Mouse (Mus musculus) liver, embryonic 13.5 days (tissue): ENCODE measurements around the gene Vill. TPM values are rescaled to one million over a fixed set of nuclear protein-coding genes. Genes with fewer than 3 reads are reported as not detected.

Experiments
- ATAC-seq: fragments of 200-750 bp; cut with Nextera tagmentation; 2 replicates; pipeline ENCODE4 v1.8.0; 2017; ENCODE audit warnings: low read depth, mild to moderate bottlenecking, moderate number of reproducible peaks, moderate library complexity
- DNase-seq: peaks from one replicate; pipeline ENCODE4 v3.0.0; 2022
- H3K27ac ChIP-seq: fragments of 300-500 bp; sonication (generic); 2 replicates; pipeline ENCODE4 v1.5.1; 2015; ENCODE audit warnings: moderate library complexity, mild to moderate bottlenecking, inconsistent platforms
- H3K27me3 ChIP-seq: fragments of 300-500 bp; sonication (generic); 2 replicates; pipeline ENCODE4 v1.6.1; 2015; ENCODE audit warnings: mild to moderate bottlenecking, inconsistent platforms
- H3K36me3 ChIP-seq: fragments of 300-500 bp; sonication (generic); 2 replicates; pipeline ENCODE4 v1.6.1; 2015; ENCODE audit warnings: mild to moderate bottlenecking, inconsistent platforms
- H3K4me1 ChIP-seq: fragments of 300-500 bp; sonication (generic); replicated peaks from 2 replicates; pipeline ENCODE4 v1.6.1; 2015; ENCODE audit warnings: inconsistent platforms
- H3K4me2 ChIP-seq: fragments of 300-500 bp; sonication (generic); 2 replicates; pipeline ENCODE4 v1.6.1; 2015; ENCODE audit warnings: inconsistent platforms, mild to moderate bottlenecking, moderate library complexity
- H3K4me3 ChIP-seq: fragments of 300-500 bp; sonication (generic); replicated peaks from 2 replicates; pipeline ENCODE4 v1.5.1; 2015; ENCODE audit warnings: mild to moderate bottlenecking, inconsistent platforms
- H3K9ac ChIP-seq: fragments of 300-500 bp; sonication (generic); 2 replicates; pipeline ENCODE4 v1.6.1; 2015; ENCODE audit warnings: mild to moderate bottlenecking, inconsistent platforms
- H3K9me3 ChIP-seq: fragments of 300-500 bp; sonication (generic); replicated peaks from 2 replicates; pipeline ENCODE4 v1.6.1; 2016; ENCODE audit warnings: inconsistent platforms
- WGBS: fragments of 180-500 bp; shearing (Covaris S2); methylation state at CpG from one replicate; pipeline ENCODE4 v1.1.7; 2015; ENCODE audit not compliant: insufficient replicate concordance; 5-methylcytosine and 5-hydroxymethylcytosine counted together
- polyA plus RNA-seq: library from polyadenylated mRNA; unstranded; fragments of >200 nt; fragmentation: Nextera tagmentation; extraction: Ambion mirVana; gene quantifications from 2 replicates; pipeline ENCODE4 v1.2.1, GENCODE M21; 2015

Vill gene
- polyA plus RNA-seq, 1 experiment from 2014 or later = 7.6 TPM

DNA sequence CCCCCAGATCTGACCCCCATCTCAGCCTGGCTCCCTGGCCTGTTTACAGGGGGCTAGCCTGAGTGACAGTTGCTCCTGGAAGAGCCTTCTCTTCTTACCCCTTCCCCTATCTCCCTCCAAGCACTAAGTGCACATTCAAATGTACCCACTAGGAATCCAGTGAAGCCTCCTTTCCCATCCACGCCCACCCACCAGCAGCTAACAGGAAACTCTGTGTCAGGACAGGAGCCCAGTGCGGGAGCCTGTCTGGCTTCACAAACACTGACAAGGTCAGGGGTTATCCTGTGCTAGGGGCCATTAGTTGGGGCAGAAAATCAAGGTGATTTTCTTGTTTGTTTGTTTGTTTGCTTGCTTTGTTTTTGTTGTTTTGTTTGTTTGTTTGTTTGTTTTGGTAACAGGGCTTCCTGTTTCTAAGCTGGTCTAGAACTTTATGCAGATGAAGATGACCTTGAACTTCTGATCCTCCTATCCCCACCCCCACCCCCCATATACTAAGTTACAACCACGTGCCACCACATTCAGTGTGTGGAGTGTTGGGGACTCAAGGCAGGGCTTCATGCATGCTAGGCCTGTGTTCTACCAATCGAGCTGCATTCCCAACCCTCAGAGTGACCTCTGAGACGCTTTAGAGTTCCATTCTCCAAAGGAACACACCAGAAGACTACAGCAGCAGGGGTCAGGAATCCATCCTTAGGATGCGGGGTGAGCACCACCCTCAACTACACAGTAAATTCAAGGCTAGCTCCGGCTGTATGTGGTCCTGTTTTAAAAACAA lies 30.3 kb downstream of the Vill start:
- H3K9me3 ChIP-seq = no peaks in the 10 kb centered on the region
- H3K36me3 ChIP-seq = no peaks in the 10 kb centered on the region
- H3K4me1 ChIP-seq = peaks cover 10% of the 10 kb centered on the region
- no peak overlapping the region for H3K4me3 ChIP-seq
- WGBS = 48% methylated on average over 7 of the region's 7 CpGs
- DNase-seq (no peak), ATAC-seq (no peak)
- no peak overlapping the region for H3K9ac ChIP-seq
- no peak overlapping the region for H3K4me2 ChIP-seq
- H3K27me3 ChIP-seq = peaks cover 15% of the 10 kb centered on the region; the same call in 1 of the 2 replicates
- H3K27ac ChIP-seq = no peak overlapping the region

DNA sequence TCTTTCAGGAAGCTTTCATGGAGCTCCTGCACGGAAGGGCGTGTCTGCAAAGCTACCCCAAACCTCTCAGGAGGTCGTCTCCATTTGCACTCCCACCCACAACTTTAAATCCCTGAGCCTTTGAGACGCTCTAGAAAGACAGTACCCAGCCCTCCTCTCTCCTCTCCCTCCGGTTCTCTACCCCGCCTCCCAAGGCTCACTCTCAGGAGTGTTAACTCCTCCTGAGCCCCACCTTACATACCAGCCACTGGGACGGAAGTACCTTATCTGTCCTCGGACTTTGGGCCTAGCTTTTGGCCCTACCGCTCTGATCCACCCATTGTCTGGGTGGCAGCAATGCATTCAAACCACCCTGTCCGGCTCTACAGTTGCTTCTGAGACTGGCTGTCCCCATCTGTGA lies 31.4 kb downstream of the Vill start:
- Histone ChIP-seq H3K36me3 (no peaks in the 10 kb centered on the region), H3K27ac (no peak overlapping the region), H3K9me3 (no peaks in the 10 kb centered on the region), H3K9ac (no peak overlapping the region), H3K27me3 (peaks cover 22% of the 10 kb centered on the region), H3K4me2 (no peak overlapping the region), H3K4me1 (peaks cover 19% of the 10 kb centered on the region), H3K4me3 (no peak overlapping the region)
- WGBS = 58% methylated on average over 10 of the region's 10 CpGs
- no peak for DNase-seq
- ATAC-seq = no peak

- no peak overlapping the region for H3K27ac ChIP-seq
- no peaks in the 10 kb centered on the region for H3K36me3 ChIP-seq
- no peak overlapping the region for H3K9ac ChIP-seq
- H3K9me3 ChIP-seq = no peaks in the 10 kb centered on the region
- ATAC-seq (no peak), DNase-seq (no peak)
- WGBS = 50% methylated on average over 1 of the region's 1 CpGs
- H3K4me1 ChIP-seq = peaks cover 19% of the 10 kb centered on the region
- H3K4me2 ChIP-seq = no peak overlapping the region
- H3K4me3 ChIP-seq = no peak overlapping the region
- H3K27me3 ChIP-seq = peaks cover 40% of the 10 kb centered on the region
These were observed 33.9 kb downstream of the Vill start for GRCm38 (mm10) chr9:119086451-119086850.

DNA sequence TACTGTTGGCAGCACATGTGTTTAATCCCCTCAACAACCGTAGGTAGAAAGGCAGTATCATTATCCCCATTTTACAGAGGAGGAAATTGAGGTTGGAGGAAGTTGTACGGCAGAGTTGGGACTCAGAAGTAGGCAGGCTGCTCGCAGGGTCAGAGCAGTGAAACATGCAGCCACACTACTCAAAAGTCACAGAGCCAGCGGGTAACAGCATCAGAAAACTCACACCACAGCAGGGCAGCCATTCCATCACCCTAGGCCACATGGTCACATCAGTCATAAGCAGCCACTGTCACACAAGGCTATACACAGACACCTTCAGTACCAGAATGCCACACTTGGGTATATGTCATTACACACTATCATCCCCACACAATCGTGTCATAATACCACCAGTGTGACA lies 34.7 kb downstream of the Vill start:
- WGBS = 55% methylated on average over 5 of the region's 5 CpGs
- H3K4me3 ChIP-seq = no peak overlapping the region
- no peak overlapping the region for H3K27ac ChIP-seq
- no peaks in the 10 kb centered on the region for H3K9me3 ChIP-seq
- no peak for DNase-seq
- H3K27me3 ChIP-seq = peaks cover 49% of the 10 kb centered on the region
- no peaks in the 10 kb centered on the region for H3K36me3 ChIP-seq
- no peak for ATAC-seq
- H3K4me1 ChIP-seq = peaks cover 20% of the 10 kb centered on the region
- peak overlapping the region; percentile 62; the same call in 1 of the 2 replicates for H3K4me2 ChIP-seq
- H3K9ac ChIP-seq = no peak overlapping the region

DNA sequence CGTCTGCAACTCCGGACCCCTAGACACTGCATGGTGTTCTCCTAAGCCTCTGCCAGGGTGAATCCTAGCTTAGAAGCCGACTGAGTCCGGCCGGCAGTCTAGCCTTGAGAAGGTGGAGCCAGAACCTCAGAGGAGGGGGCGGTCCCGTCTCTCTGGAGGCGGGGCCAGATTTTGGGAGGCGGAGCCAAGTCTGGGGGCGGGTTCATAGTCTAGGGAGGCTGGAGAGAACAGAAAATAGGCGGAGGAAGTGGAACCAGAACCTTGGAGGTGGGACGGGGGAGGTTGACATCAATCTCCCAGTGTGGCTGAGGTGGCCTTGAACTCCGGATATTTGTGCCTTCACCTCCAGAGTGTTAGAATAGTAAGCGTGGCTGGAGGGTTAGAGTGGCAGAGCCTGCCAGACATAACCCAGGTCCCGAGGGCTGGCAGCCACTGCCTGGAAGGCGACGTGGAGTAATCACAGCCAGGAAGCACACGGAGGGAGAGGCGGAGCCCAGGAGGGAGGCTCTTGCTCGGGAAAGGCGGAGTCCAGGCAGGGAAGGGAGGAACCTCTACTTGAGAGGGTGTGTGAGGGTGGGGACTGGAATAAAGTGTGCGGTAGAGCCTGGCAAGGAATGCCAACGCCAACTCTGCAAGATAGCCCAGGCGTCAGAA lies 35.7 kb downstream of the Vill start:
- H3K4me2 ChIP-seq = peak overlapping the region; percentile 62
- no peaks in the 10 kb centered on the region for H3K9me3 ChIP-seq
- DNase-seq = peak; percentile 70
- no peak overlapping the region for H3K27ac ChIP-seq
- peaks cover 59% of the 10 kb centered on the region for H3K27me3 ChIP-seq
- H3K4me3 ChIP-seq = peak overlapping the region; percentile 42
- peak; percentile 75 for ATAC-seq
- no peak overlapping the region for H3K9ac ChIP-seq
- peaks cover 29% of the 10 kb centered on the region for H3K4me1 ChIP-seq
- WGBS = 1% methylated on average over 24 of the region's 24 CpGs
- no peaks in the 10 kb centered on the region for H3K36me3 ChIP-seq

DNA sequence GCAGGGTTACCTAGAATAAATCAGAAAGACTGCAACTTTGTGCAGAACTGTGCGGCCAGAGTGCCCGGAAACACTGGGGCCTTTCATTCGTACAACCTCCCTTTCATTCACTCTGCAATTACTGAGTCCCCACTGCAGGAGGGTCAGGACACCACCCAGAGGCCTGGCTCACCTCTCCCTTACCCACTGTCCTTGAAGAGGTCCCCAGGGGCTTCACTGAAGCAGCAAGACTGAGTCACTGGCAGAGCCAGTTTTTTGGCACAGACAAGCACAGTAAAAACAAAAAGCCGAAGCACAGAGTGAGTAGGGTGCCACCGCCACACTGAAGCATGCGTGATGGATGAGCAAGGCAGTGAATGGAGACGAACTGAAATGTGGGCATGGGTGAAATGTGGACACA lies 36.9 kb downstream of the Vill start:
- Histone ChIP-seq H3K4me3 (no peak overlapping the region), H3K4me2 (no peak overlapping the region), H3K27me3 (peaks cover 70% of the 10 kb centered on the region), H3K9me3 (no peaks in the 10 kb centered on the region), H3K27ac (no peak overlapping the region), H3K4me1 (peaks cover 29% of the 10 kb centered on the region), H3K9ac (no peak overlapping the region), H3K36me3 (no peaks in the 10 kb centered on the region)
- DNase-seq = no peak
- 73% methylated on average over 7 of the region's 7 CpGs for WGBS
- no peak for ATAC-seq

DNA sequence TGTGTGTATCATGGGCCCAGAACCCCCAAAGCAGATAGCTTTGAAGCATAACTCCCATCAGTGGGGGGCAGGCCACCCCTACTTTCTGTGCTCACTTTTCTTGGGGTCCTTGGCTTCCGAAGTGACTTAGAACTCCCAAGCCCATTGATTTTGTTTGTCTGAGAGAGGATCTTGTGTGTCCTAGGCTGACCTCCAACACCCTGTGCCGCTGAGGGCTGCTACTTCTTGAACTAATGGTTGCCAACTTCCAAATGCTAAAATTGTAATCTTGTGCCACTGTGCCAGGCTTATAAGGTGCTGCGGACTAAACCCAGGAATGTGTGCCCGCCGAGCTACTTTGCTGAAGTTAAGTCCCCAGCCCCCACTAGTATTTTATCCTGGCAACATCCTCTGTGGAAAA lies 37.9 kb downstream of the Vill start:
- no peak overlapping the region for H3K4me3 ChIP-seq
- DNase-seq = no peak
- peaks cover 80% of the 10 kb centered on the region for H3K27me3 ChIP-seq
- H3K27ac ChIP-seq = no peak overlapping the region
- peaks cover 26% of the 10 kb centered on the region for H3K4me1 ChIP-seq
- 79% methylated on average over 5 of the region's 5 CpGs for WGBS
- ATAC-seq = no peak
- no peak overlapping the region for H3K9ac ChIP-seq
- H3K4me2 ChIP-seq = no peak overlapping the region
- no peaks in the 10 kb centered on the region for H3K9me3 ChIP-seq
- no peaks in the 10 kb centered on the region for H3K36me3 ChIP-seq

GRCm38 (mm10) chr9:119091581-119092310 lies 39.2 kb downstream of the Vill start:
- Histone ChIP-seq H3K36me3 (no peaks in the 10 kb centered on the region), H3K9me3 (no peaks in the 10 kb centered on the region), H3K4me3 (no peak overlapping the region), H3K27me3 (peaks cover 86% of the 10 kb centered on the region), H3K27ac (no peak overlapping the region), H3K4me2 (no peak overlapping the region), H3K9ac (no peak overlapping the region), H3K4me1 (peaks cover 23% of the 10 kb centered on the region)
- ATAC-seq (no peak), DNase-seq (no peak)
- 59% methylated on average over 12 of the region's 12 CpGs for WGBS

- no peaks in the 10 kb centered on the region for H3K36me3 ChIP-seq
- ATAC-seq = no peak
- H3K4me1 ChIP-seq = peaks cover 20% of the 10 kb centered on the region
- H3K27me3 ChIP-seq = peaks cover 82% of the 10 kb centered on the region
- H3K4me2 ChIP-seq = peak overlapping the region; percentile 58
- peak overlapping the region; percentile 13; the same call in 1 of the 2 replicates for H3K9ac ChIP-seq
- no peaks in the 10 kb centered on the region for H3K9me3 ChIP-seq
- 5% methylated on average over 45 of the region's 45 CpGs for WGBS
- no peak for DNase-seq
- peak overlapping the region; percentile 47 for H3K4me3 ChIP-seq
- no peak overlapping the region for H3K27ac ChIP-seq
These were observed 40.2 kb downstream of the Vill start for GRCm38 (mm10) chr9:119092473-119093418.

DNA sequence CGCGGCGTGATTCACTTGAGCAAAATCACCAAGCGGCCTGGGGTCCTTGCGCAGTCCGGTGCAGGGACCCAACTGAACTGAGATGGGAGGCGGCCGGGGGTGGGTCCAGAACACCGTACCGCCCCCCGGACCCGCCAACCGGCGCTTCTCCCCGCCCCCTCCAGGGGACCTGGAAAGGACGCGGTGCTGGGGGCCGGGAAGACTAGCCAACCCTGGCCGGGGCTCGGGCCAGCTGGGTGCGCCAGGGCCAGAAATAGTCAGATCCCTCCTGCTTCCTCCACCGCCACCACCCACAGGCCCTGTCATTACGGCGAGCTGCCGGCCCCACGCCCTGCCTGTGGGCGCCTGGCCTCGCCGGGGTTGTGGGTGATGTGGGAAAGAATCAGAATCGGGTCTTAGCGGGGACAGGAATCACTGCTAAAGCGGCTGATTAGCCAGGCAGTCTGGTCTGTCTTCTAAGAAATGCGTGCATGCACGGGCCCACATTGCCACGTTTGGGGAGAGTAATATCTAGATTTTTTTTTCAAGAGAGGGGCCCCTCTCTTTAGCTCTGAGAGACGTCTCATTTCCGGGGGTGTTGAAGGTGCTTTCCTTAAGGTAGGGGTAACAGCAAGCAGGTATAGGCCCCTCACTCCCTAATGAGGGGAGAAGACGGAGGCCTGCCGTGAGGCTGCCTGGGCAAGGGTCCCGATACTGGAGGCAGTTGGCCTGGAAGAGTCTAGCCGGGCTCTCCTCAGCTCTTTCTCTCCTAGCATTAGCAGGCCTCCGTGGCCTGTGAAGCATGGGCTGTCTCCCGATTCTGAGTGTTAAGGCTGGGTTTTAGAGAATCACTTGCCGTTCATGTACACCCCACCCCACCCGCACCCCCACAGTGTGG lies 41.1 kb downstream of the Vill start, which contains the start of gene Plcd1:
TSS of gene Plcd1 (minus strand) at position 84 of the 877 bp plus-strand sequence.
- Histone ChIP-seq H3K27me3 (peaks cover 76% of the 10 kb centered on the region), H3K9ac (peak within 1 kb of the TSS; percentile 13; the same call in 1 of the 2 replicates), H3K4me3 (peak within 1 kb of the TSS; percentile 47), H3K9me3 (no peaks in the 10 kb centered on the region), H3K4me2 (peak within 1 kb of the TSS; percentile 58), H3K27ac (no peak within 1 kb of the TSS), H3K4me1 (peaks cover 10% of the 10 kb centered on the region), H3K36me3 (no peaks in the 10 kb centered on the region)
- WGBS = 10% methylated on average over 45 of the region's 45 CpGs
- ATAC-seq (peak; percentile 53; the same call in 1 of the 2 replicates), DNase-seq (no peak)
